Mouse (Mus musculus) lung, adult 18-20 months (tissue): ENCODE measurements at regions not wholly inside any gene's neighbourhood (a gene's known extent, or its start where the extent isn't known, plus 50 kb on each side); places are given as distances from the start of the nearest gene placed in this dataset.

Experiments
- DNase-seq, 2 experiments: peaks; one replicate each; pipeline ENCODE4 v3.0.0; 2022; ENCODE audit warnings: mixed read lengths in 2 of 2

GRCm38 (mm10) chr3:56789155-56789554 lies 512.6 kb downstream of the Tm4sf1 start:
- no peak for DNase-seq

GRCm38 (mm10) chr3:56773920-56774319 lies 527.9 kb downstream of the Tm4sf1 start:
- no peak for DNase-seq

GRCm38 (mm10) chr3:56770225-56770624 lies 531.6 kb downstream of the Tm4sf1 start:
- DNase-seq = no peak

- no peak for DNase-seq
Measured at GRCm38 (mm10) chr3:56767133-56767532, 534.7 kb downstream of the Tm4sf1 start.

GRCm38 (mm10) chr3:56764336-56764735 lies 537.5 kb downstream of the Tm4sf1 start:
- no peak for DNase-seq

- DNase-seq = no peak
Measured at GRCm38 (mm10) chr3:56763896-56764295, 537.9 kb downstream of the Tm4sf1 start.

- peak in 1 of 2 experiments; percentile 4 for DNase-seq
Measured at GRCm38 (mm10) chr3:56753654-56754053, 548.1 kb downstream of the Tm4sf1 start.

- DNase-seq = no peak
Measured at GRCm38 (mm10) chr3:56751926-56752325, 549.9 kb downstream of the Tm4sf1 start.

- DNase-seq = no peak
Measured at GRCm38 (mm10) chr3:56740902-56741301, 557.4 kb upstream of the Nbea start.

- DNase-seq = no peak
Measured at GRCm38 (mm10) chr3:56739451-56739850, 556.0 kb upstream of the Nbea start.

GRCm38 (mm10) chr3:56730849-56731248 lies 547.3 kb upstream of the Nbea start:
- no peak for DNase-seq

- DNase-seq = no peak
Measured at GRCm38 (mm10) chr3:56724991-56725390, 541.5 kb upstream of the Nbea start.

- no peak for DNase-seq
Measured at GRCm38 (mm10) chr3:56708260-56708659, 524.8 kb upstream of the Nbea start.

GRCm38 (mm10) chr3:56707312-56707711 lies 523.8 kb upstream of the Nbea start:
- DNase-seq = no peak

GRCm38 (mm10) chr3:56706038-56706437 lies 522.5 kb upstream of the Nbea start:
- no peak for DNase-seq

GRCm38 (mm10) chr3:56698941-56699340 lies 515.4 kb upstream of the Nbea start:
- DNase-seq = no peak

- no peak for DNase-seq
Measured at GRCm38 (mm10) chr3:56698248-56698647, 514.7 kb upstream of the Nbea start.

- no peak for DNase-seq
Measured at GRCm38 (mm10) chr3:56681031-56681430, 497.5 kb upstream of the Nbea start.

GRCm38 (mm10) chr3:56668829-56669228 lies 485.3 kb upstream of the Nbea start:
- no peak for DNase-seq

- DNase-seq = no peak
Measured at GRCm38 (mm10) chr3:56660594-56660993, 477.1 kb upstream of the Nbea start.

- no peak for DNase-seq
Measured at GRCm38 (mm10) chr3:56647313-56647712, 463.8 kb upstream of the Nbea start.
